Mouse (Mus musculus) limb, embryonic 15.5 days (tissue): ENCODE measurements around the gene Snrpb. TPM values are rescaled to one million over a fixed set of nuclear protein-coding genes. Genes with fewer than 3 reads are reported as not detected.
A peak's percentile ranks its signal among the peaks of the same experiment; 100 is the strongest.

Experiments used
- ATAC-seq: fragments of 200-750 bp; cut with Nextera tagmentation; 2 replicates; pipeline ENCODE4 v1.8.0; 2017; ENCODE audit warnings: low read depth, moderate TSS enrichment; ENCODE audit not compliant: insufficient number of reproducible peaks, low FRiP score, low TSS enrichment
- H3K27ac ChIP-seq: fragments of 300-500 bp; sonication (generic); 2 replicates; pipeline ENCODE4 v1.5.1; 2015; ENCODE audit warnings: moderate library complexity, mild to moderate bottlenecking, inconsistent platforms
- H3K27me3 ChIP-seq: fragments of 300-500 bp; sonication (generic); 2 replicates; pipeline ENCODE4 v1.6.1; 2015; ENCODE audit warnings: inconsistent platforms
- H3K36me3 ChIP-seq: fragments of 300-500 bp; sonication (generic); 2 replicates; pipeline ENCODE4 v1.6.1; 2015; ENCODE audit warnings: inconsistent platforms
- H3K4me1 ChIP-seq: fragments of 300-500 bp; sonication (generic); 2 replicates; pipeline ENCODE4 v1.6.1; 2015; ENCODE audit warnings: inconsistent platforms
- H3K4me2 ChIP-seq: fragments of 300-500 bp; sonication (generic); 2 replicates; pipeline ENCODE4 v1.6.1; 2015; ENCODE audit warnings: mild to moderate bottlenecking, inconsistent platforms
- H3K4me3 ChIP-seq: fragments of 300-500 bp; sonication (generic); 2 replicates; pipeline ENCODE4 v1.5.1; 2015; ENCODE audit warnings: mild to moderate bottlenecking, inconsistent platforms
- H3K9ac ChIP-seq: fragments of 300-500 bp; sonication (generic); 2 replicates; pipeline ENCODE4 v1.6.1; 2015; ENCODE audit warnings: inconsistent platforms
- H3K9me3 ChIP-seq: fragments of 300-500 bp; sonication (generic); 2 replicates; pipeline ENCODE4 v1.6.1; 2016; ENCODE audit warnings: inconsistent platforms
- WGBS: fragments of 180-500 bp; shearing (Covaris S2); methylation state at CpG from one replicate; pipeline ENCODE4 v1.1.7; 2015; 5-methylcytosine and 5-hydroxymethylcytosine counted together
- polyA plus RNA-seq: library from polyadenylated mRNA; unstranded; fragments of >200 nt; fragmentation: Nextera tagmentation; extraction: Ambion mirVana; gene quantifications from 2 replicates; pipeline ENCODE4 v1.2.1, GENCODE M21; 2015

The Snrpb gene
- polyA plus RNA-seq, 1 experiment from 2014 or later, result 535 TPM

- ATAC-seq, result no peak
Measured at GRCm38 (mm10) chr2:130167861-130168260, 11.3 kb downstream of the Snrpb start.

GRCm38 (mm10) chr2:130166311-130167214, 12.6 kb downstream of the Snrpb start:
- H3K4me3 ChIP-seq, result no peak overlapping the region
- 65% methylated on average over 9 of the region's 9 CpGs for WGBS
- H3K4me2 ChIP-seq, result no peak overlapping the region
- H3K27ac ChIP-seq, result no peak overlapping the region
- no peaks in the 10 kb centered on the region for H3K27me3 ChIP-seq
- no peaks in the 10 kb centered on the region for H3K4me1 ChIP-seq
- H3K9me3 ChIP-seq, result no peaks in the 10 kb centered on the region
- H3K36me3 ChIP-seq, result peaks cover 34% of the 10 kb centered on the region
- 0 out of 2 replicates have a peak, but pooled peaks have one; percentile 7 for ATAC-seq
- no peak overlapping the region for H3K9ac ChIP-seq

More at GRCm38 (mm10) chr2:130167861-130168260, 11.3 kb downstream of the Snrpb start:
- Histone ChIP-seq H3K36me3 (peaks cover 45% of the 10 kb centered on the region), H3K27me3 (no peaks in the 10 kb centered on the region), H3K4me1 (no peaks in the 10 kb centered on the region), H3K4me2 (no peak overlapping the region), H3K9me3 (no peaks in the 10 kb centered on the region), H3K27ac (no peak overlapping the region), H3K4me3 (no peak overlapping the region), H3K9ac (no peak overlapping the region)
- 54% methylated on average over 3 of the region's 3 CpGs for WGBS

DNA sequence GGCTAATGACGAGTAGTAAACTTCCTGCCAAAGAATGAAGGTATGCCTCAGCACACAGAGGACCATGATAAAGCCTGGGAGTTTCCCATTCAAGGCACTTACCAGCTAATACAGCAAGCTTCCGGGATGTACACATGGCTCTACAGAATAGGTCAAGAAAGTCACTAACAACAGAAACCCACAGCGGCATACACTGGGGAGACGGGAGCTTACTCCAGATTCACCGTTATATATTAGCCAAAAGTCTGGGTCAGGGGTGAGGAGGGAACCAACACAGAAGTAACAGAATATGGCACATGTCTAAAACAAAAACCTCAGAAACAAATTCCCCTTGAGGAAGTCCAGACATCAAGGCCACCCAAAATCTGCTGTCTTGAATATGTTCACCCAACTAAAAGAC, 16.5 kb downstream of the Snrpb start:
- H3K4me3 ChIP-seq, result no peak overlapping the region
- no peaks in the 10 kb centered on the region for H3K9me3 ChIP-seq
- peaks cover 9% of the 10 kb centered on the region for H3K36me3 ChIP-seq
- 82% methylated on average over 5 of the region's 5 CpGs for WGBS
- no peak for ATAC-seq
- no peaks in the 10 kb centered on the region for H3K4me1 ChIP-seq
- H3K27ac ChIP-seq, result no peak overlapping the region
- no peaks in the 10 kb centered on the region for H3K27me3 ChIP-seq
- no peak overlapping the region for H3K4me2 ChIP-seq
- H3K9ac ChIP-seq, result no peak overlapping the region

DNA sequence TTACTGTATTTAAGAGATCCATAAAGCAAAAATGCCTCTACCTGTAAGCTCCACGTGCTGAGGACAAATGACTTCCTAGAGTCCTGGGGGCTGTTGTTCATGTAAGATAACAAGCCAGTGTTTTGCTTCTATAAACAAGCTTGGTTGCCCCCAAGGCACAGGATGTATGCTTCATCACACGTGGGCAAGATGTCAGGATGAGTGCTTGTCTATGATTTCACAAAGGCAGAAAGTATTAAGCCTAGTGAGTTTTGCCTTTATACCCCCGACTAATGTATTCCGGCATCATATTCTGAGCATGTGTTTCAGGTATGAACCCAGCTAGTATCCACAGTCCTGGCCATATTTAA, 21.1 kb downstream of the Snrpb start:
- Histone ChIP-seq H3K27me3 (no peaks in the 10 kb centered on the region), H3K27ac (no peak overlapping the region), H3K4me3 (no peak overlapping the region), H3K9me3 (no peaks in the 10 kb centered on the region), H3K4me2 (no peak overlapping the region), H3K36me3 (0 out of 2 replicates have a peak, but pooled peaks cover 2% of the 10 kb centered on the region), H3K4me1 (no peaks in the 10 kb centered on the region), H3K9ac (no peak overlapping the region)
- WGBS, result 58% methylated on average over 4 of the region's 4 CpGs
- ATAC-seq, result no peak

DNA sequence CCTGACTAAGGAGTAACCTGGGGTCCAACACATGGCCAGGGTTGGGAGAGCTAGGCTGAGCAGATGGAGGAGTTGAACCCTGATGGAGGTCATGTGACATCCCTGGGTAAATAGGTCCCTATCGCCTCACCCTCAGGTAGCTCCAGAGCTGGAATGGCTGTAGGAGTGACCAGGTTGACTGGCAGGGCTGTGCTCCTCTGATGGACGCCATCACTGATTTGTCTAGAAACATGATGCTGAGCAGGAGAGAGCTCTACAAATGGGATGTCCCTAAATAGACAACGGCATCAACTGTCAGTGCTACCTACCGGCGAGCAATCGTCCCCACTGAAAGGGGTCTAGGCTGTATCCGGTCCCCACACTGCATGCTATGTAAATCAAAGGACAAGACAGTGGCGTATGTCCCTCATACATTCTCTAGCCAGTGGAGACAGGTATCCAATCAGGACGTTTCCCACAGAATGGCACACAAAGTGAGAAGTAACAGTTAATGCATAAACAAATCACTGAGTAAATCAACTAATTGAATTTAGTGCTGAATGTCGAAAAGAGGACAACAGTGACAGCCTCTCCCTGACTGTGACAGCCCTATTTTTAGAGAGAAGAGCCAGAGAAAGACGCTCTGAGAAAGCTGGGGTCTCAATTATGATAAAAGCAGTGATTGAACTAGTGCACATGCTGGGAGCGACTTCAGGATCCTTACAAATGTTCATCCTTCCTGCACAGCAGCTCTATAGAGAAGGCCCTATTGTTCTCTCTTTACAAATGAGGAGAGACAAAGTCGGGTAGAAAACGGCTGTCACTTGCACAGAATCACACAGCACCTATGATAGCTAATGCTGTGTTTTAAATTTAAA, 21.7 kb downstream of the Snrpb start:
- Histone ChIP-seq H3K9me3 (no peaks in the 10 kb centered on the region), H3K27ac (no peak overlapping the region), H3K36me3 (0 out of 2 replicates have a peak, but pooled peaks cover 2% of the 10 kb centered on the region), H3K4me3 (no peak overlapping the region), H3K4me1 (no peaks in the 10 kb centered on the region), H3K27me3 (no peaks in the 10 kb centered on the region), H3K9ac (no peak overlapping the region), H3K4me2 (no peak overlapping the region)
- WGBS, result 80% methylated on average over 14 of the region's 14 CpGs
- no peak for ATAC-seq

DNA sequence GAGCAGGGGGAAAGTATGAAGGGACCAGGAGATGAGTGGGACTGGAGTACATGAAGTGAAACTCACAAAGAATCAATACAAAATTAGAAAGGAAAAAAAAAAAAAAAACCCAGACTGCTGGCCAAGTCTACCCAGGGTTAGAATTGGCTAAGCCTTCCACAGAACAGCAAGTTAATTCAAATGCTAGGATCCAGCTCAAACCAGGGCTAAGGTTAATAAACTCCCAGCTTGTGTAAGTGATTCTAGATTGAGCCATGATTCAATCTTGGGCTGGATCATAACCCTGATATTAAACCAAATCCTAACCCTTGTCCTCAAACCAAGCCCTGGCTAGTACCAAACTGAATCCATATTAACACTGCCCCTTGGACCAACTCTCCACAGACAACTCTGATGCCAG, 23.4 kb downstream of the Snrpb start:
- no peak for ATAC-seq
- no peak overlapping the region for H3K27ac ChIP-seq
- no peak overlapping the region for H3K4me2 ChIP-seq
- H3K4me3 ChIP-seq, result no peak overlapping the region
- no peaks in the 10 kb centered on the region for H3K4me1 ChIP-seq
- H3K27me3 ChIP-seq, result no peaks in the 10 kb centered on the region
- H3K9me3 ChIP-seq, result no peaks in the 10 kb centered on the region
- H3K36me3 ChIP-seq, result no peaks in the 10 kb centered on the region
- H3K9ac ChIP-seq, result no peak overlapping the region

DNA sequence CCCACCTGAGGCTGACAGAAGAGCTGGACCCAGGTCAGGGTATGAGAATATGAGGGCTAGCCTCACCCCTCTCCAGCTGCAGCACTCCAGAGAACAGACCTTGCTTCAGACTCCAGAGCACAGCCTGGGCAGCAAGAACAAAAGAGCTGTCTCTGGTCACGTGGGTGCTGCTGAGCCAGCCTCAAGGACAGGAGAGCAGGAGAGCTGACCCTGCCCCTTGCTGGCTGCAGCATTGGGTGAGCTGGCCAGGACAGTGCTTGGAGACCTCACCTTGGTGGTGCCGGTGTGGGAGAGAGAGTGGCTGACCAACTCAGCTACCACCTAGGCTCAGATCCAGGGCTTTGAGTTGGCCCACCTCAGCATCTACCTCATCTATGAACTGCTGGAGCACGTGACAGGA, 24.0 kb downstream of the Snrpb start:
- H3K4me2 ChIP-seq, result no peak overlapping the region
- no peaks in the 10 kb centered on the region for H3K4me1 ChIP-seq
- WGBS, result 86% methylated on average over 3 of the region's 3 CpGs
- no peak overlapping the region for H3K4me3 ChIP-seq
- H3K36me3 ChIP-seq, result no peaks in the 10 kb centered on the region
- no peak overlapping the region for H3K27ac ChIP-seq
- no peak for ATAC-seq
- H3K9me3 ChIP-seq, result no peaks in the 10 kb centered on the region
- H3K27me3 ChIP-seq, result no peaks in the 10 kb centered on the region
- H3K9ac ChIP-seq, result no peak overlapping the region

- H3K4me2 ChIP-seq, result no peak overlapping the region
- no peak overlapping the region for H3K9ac ChIP-seq
- H3K27ac ChIP-seq, result no peak overlapping the region
- H3K36me3 ChIP-seq, result no peaks in the 10 kb centered on the region
- no peaks in the 10 kb centered on the region for H3K4me1 ChIP-seq
- ATAC-seq, result no peak
- no peaks in the 10 kb centered on the region for H3K9me3 ChIP-seq
- H3K27me3 ChIP-seq, result no peaks in the 10 kb centered on the region
- WGBS, result 72% methylated on average over 5 of the region's 5 CpGs
- no peak overlapping the region for H3K4me3 ChIP-seq
Measured at GRCm38 (mm10) chr2:130146089-130146668, 33.0 kb downstream of the Snrpb start.

- ATAC-seq, result no peak
- H3K4me3 ChIP-seq, result no peak overlapping the region
- no peaks in the 10 kb centered on the region for H3K9me3 ChIP-seq
- no peak overlapping the region for H3K27ac ChIP-seq
- H3K9ac ChIP-seq, result no peak overlapping the region
- 86% methylated on average over 23 of the region's 23 CpGs for WGBS
- H3K4me2 ChIP-seq, result no peak overlapping the region
- H3K4me1 ChIP-seq, result no peaks in the 10 kb centered on the region
- no peaks in the 10 kb centered on the region for H3K36me3 ChIP-seq
- no peaks in the 10 kb centered on the region for H3K27me3 ChIP-seq
Measured at GRCm38 (mm10) chr2:130144703-130145324, 34.4 kb downstream of the Snrpb start.

DNA sequence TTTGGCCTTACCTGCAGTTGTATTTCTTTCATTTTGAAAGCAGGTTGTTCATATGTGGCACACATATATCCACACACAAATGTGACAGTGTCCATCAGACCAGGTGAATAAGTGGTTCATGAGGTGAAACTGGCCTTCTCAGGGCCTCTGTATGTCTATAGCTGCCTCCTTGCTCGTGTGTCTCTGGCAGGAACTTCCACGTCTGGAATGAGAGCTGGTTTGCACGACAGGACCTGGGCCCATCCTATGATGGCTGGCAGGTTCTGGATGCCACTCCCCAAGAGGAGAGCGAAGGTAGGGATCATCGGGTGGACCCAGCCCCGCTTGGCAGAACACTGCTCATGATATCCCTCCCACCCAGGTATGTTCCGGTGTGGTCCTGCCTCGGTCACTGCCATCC, 36.2 kb downstream of the Snrpb start:
- no peaks in the 10 kb centered on the region for H3K36me3 ChIP-seq
- no peaks in the 10 kb centered on the region for H3K27me3 ChIP-seq
- H3K9me3 ChIP-seq, result no peaks in the 10 kb centered on the region
- H3K9ac ChIP-seq, result no peak overlapping the region
- ATAC-seq, result no peak
- H3K4me1 ChIP-seq, result no peaks in the 10 kb centered on the region
- WGBS, result 92% methylated on average over 8 of the region's 8 CpGs
- no peak overlapping the region for H3K4me3 ChIP-seq
- no peak overlapping the region for H3K27ac ChIP-seq
- no peak overlapping the region for H3K4me2 ChIP-seq

- 76% methylated on average over 1 of the region's 1 CpGs for WGBS
- no peak overlapping the region for H3K4me3 ChIP-seq
- H3K27ac ChIP-seq, result no peak overlapping the region
- H3K4me2 ChIP-seq, result no peak overlapping the region
- H3K36me3 ChIP-seq, result no peaks in the 10 kb centered on the region
- no peaks in the 10 kb centered on the region for H3K4me1 ChIP-seq
- no peak overlapping the region for H3K9ac ChIP-seq
- no peaks in the 10 kb centered on the region for H3K9me3 ChIP-seq
- ATAC-seq, result no peak
- no peaks in the 10 kb centered on the region for H3K27me3 ChIP-seq
Measured at GRCm38 (mm10) chr2:130129687-130130086, 49.5 kb downstream of the Snrpb start.
